Mouse (Mus musculus) left cerebral cortex, adult 11 months (tissue): Measurements from ENCODE around the gene Nlk.
"Not testable (repeated sequence)": the region's sequence is repeated elsewhere in the genome, so short reads cannot be mapped to it uniquely, and the experiment has no call there.

ENCODE experiments used
- DNase-seq: peaks from one replicate; pipeline ENCODE4 v3.0.0; 2022; ENCODE audit warnings: low spot score

The Nlk gene

DNA sequence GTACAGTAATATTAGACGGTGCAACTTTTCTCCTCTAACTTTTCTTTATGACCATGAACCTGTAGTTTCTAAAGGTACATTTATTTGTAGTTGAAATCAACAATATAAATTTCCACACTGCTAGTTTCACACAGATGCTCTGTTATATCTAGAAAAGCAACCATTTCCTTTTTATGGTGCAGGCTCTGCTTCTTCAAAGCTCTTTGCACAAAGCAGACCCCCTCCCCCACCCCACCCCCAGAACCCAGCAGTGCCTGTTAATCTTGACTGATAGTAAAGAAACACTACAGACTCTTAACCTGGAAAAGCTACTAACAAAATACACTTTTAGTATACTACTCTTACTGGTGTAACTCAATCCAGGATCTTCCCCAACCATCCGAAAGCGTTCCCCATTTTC, 6.6 kb downstream of the Nlk start:
- DNase-seq = no peak

DNA sequence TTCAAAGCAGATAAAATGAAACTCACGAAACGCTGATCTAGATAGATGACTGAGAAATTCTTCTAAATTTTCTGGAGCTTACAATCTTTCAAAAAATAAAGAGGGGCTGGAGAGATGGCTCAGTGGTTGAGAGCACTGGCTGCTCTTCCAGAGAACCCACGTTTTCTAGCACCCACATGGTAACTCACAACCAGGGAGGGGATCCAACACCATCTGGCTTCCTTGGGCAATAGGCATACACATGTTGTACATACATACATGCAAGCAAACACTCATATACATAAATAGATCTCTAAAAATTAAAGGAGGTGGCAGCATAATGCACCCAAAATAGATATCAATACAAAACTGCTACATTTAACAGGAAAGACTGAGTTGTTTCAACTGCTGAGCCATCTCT, 16.1 kb downstream of the Nlk start:
- DNase-seq = peak; percentile 42

- DNase-seq = no peak
Observed at GRCm38 (mm10) chr11:78678761-78679160, 18.4 kb downstream of the Nlk start.

DNA sequence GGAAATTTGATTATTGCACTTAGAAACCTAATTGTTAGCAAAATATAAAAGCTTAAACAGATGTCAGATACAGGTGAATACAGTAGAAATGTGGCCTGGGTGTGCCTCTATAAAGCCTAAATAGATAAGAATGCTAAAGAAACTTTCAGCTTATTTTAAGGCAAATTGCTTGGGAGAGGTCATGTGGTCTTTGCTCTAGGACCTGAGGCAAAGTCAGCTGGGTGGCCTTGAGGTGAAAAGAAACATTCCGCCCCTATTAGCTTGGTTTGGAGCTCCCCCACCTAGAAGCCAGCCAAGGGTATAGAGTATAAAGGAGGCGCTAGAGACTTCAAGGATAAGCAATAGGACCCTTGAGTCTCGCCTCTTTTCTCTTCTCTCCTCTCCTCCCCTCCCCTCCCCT, 28.5 kb downstream of the Nlk start:
- DNase-seq = no peak

DNA sequence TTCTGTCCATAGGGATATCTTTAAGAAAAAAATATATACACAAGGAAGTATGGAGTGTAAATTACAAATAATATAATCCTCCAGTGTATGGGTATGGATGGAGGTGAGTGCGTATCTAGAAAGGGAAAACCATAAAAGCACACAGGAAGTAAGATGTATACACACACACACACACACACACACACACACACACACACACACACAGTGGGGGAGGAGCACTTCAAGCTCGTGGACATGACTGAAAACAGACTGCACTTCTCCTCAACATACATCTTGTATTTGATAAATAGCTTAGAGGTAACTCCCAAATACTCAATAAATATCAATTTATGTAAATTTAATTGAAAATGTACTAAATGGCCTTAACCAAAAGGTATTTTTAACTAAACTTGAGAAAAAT, 32.3 kb downstream of the Nlk start:
- no peak for DNase-seq

DNA sequence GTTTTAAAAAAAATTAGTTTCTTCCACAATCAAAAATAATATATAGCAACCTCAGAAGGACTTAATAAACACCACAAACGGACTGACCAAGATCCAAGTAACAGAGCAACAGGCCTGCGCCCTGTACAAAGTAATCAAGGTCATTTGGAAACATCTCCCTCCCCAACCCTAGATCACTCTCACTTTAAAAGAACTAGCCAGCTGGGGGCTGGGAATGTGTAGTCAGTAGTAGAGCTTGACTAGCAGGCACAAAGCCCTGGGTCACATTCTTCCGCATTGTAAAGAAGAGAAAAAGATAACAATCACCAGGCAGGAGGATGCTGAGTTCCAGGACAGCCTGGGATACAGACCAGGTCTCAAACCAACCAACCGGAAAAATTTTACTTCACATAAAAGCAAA, 33.3 kb downstream of the Nlk start:
- DNase-seq = no peak

GRCm38 (mm10) chr11:78649143-78649542, 48.0 kb downstream of the Nlk start:
- no peak for DNase-seq

DNA sequence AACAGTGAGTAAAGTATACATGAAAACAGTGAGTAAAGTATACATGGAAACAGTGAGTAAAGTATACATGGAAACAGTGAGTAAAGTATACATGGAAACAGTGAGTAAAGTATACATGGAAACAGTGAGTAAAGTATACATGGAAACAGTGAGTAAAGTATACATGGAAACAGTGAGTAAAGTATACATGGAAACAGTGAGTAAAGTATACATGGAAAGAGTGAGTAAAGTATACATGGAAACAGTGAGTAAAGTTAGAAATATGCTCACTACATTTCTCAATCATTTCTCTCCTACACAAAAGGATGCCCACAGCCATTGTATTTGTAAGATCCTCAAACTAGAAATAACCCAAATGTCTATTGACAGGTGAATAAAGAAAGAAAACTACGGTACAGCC, 48.8 kb downstream of the Nlk start:
- not testable (repeated sequence) for DNase-seq

DNA sequence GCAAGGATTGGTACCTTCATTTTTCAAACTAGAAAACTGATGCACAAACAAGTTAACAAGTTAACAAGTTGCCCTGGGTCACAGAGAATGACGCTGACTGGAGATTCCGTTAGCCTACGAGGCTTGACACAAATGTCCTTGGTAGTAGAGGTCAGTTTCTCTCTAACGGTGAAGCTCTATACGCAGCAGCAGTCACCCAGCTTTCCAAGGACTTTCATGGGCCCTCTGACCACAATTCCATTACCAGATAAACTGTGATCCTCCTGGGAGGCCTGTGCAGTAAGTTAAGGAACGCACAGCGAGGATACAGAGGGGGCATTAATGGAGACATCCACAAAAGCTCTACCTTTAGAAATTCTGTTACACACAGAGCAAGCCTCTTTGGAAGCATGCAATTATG, 53.4 kb downstream of the Nlk start:
- DNase-seq = no peak

GRCm38 (mm10) chr11:78642151-78642550, 55.0 kb downstream of the Nlk start:
- no peak for DNase-seq

- no peak for DNase-seq
Observed at GRCm38 (mm10) chr11:78641088-78641487, 56.1 kb downstream of the Nlk start.

DNA sequence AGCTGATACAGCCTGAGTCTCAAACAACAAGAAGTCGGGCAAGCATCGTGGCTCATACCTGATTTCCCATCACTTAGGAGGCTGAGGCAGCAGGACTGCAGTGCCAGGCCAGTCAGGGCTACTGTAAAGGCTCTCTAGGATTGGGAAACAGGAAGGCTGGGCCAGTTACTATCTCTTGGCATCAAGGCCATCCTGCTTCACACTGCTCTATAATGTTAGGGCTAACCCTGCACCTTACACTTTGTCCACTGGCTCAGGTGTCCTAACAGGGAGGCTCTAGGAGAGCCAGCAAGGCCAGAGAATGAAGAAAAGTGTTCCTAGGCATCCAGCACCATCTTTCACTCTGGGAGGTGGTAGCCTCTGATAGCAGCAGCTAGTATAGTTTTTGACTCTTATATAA, 64.4 kb downstream of the Nlk start:
- DNase-seq = no peak

DNA sequence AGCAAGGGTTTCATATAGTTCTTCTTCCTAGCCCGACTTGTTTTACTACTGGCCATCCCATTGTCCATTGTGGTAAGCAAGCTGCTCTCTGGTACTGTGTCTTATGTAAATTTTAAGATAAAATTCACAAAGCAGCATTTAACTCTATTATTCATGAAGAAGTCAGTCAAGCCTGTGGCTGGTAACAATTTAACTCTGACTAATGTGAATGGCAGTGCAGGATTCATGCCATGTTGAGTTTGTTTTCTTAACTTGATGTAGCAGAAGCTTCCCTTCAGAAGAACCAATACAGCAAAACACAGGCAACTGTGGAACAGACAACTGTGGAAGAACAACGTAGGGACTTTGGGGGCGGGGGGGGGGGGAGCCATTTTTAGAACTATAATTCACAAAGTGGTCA, 68.3 kb downstream of the Nlk start:
- no peak for DNase-seq

- DNase-seq = no peak
Observed at GRCm38 (mm10) chr11:78624377-78624776, 72.8 kb downstream of the Nlk start.

- DNase-seq = no peak
Observed at GRCm38 (mm10) chr11:78621926-78622325, 75.2 kb downstream of the Nlk start.

- DNase-seq = no peak
Observed at GRCm38 (mm10) chr11:78620179-78620578, 77.0 kb downstream of the Nlk start.

DNA sequence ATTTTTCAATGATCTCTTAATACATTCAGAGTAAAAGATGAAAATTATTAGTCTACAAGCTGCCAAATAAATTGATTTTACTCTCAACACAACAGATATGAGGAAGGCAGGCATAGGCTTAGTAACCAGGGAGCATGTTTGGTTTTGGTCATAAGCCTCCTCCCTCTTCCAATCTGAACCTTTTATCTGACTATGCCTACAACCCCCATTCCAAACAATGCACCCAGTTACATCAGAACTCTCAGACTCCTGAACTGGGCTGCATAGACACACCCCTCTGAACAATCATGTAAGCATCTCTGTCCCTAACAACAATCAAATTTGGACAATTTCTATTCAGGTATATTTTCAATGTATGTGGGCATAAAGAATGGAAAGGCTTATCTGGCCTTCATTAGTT, 85.9 kb downstream of the Nlk start:
- DNase-seq = no peak

DNA sequence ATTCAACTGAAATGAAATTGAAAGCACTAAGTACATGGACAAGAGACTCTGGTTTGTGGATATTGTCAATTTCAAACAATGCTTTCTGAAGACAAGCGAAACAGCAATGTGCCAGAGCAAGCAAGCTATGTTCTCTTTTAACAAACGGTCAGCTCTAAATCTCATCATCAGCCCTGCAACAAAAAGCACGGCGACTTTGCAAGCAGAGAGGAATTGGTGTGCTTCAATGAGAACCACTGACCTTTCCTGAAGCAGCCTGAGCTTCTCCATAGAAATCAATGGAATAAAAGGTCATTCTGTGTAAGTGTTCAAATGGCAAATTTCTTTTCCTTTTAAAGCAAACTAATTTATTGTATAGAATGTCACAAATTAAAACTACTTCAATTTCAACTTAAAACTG, 87.5 kb downstream of the Nlk start:
- no peak for DNase-seq

GRCm38 (mm10) chr11:78604826-78605225, 92.3 kb downstream of the Nlk start:
- no peak for DNase-seq

DNA sequence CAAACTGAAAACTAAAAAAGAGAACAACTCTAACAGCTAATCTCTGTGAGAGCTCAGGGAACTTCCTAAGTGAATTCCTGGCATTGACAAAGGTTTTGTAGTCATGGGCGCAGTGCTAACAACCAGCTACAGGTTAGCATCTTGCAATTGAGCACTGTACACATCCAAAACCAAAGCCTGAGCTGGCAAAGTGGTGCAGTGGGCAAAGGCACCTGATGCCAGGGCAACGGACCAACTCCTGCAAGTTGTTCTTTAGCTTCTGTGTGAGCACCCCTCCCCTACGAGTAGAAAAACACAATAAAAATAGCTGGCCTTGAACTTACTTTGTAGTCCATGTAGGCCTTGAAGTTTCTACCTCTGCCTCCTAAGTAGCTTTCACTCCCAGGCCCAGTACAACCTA, 94.4 kb downstream of the Nlk start:
- no peak for DNase-seq

DNA sequence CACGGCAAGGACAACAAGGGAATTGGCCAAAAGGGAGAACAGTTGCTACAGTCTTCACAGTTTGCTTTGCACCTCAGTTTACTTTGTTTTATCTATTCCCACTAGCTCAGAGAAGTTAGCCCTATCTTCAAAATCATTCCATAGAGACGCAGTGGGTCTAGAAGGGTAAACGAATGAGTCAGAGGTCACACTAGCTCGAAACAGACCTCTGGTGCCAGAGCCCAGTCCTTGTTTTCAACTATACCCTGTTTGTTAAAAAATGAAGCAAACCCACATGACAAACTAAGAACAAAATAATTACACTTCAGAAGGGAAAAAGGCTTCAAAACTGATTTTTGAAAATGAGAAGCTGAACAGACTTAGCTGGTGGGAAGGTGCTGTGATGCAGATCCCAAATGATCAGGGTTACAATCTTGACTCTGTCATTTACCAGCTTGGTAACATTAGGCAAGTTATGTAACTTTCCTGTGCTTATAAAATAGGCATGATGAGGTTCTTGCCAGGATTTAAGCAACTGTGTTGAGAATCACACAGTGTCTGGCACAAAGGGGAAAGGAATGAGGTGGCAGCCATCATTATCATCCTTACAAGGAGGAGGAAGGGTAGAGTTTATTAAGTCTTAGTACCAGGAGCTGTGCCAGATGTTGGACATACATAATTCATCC, 96.1 kb downstream of the Nlk start:
- peak; percentile 21 for DNase-seq

- DNase-seq = no peak
Observed at GRCm38 (mm10) chr11:78600496-78600895, 96.7 kb downstream of the Nlk start.

- no peak for DNase-seq
Observed at GRCm38 (mm10) chr11:78600051-78600450, 97.1 kb downstream of the Nlk start.

GRCm38 (mm10) chr11:78598763-78599415, 98.3 kb downstream of the Nlk start:
- DNase-seq = no peak
